Mouse (Mus musculus) neural tube, embryonic 14.5 days (tissue): ENCODE data around the gene Pdia6. TPM values are rescaled to one million over a fixed set of nuclear protein-coding genes. Genes with fewer than 3 reads are reported as not detected.

ENCODE experiments used
- polyA plus RNA-seq: library from polyadenylated mRNA; unstranded; fragments of >200 nt; fragmentation: Nextera tagmentation; extraction: Ambion mirVana; gene quantifications from 2 replicates; pipeline ENCODE4 v1.2.1, GENCODE M21; 2014

Pdia6 gene
- polyA plus RNA-seq, 1 experiment from 2014 or later = 216 TPM

Other genes starting within 250 kb of the Pdia6 start
- 2.1 and 2.8 TPM in 2 replicates for gene Kcnf1, start 89.7 kb upstream of the Pdia6 start, polyA plus RNA-seq
- 0.37 and 0.70 TPM in 2 replicates for gene Atp6v1c2, start 62.8 kb downstream of the Pdia6 start, polyA plus RNA-seq
- gene Nol10, start 81.9 kb downstream of the Pdia6 start, polyA plus RNA-seq = 19.8 and 23.2 TPM in 2 replicates